Mouse (Mus musculus) forebrain, embryonic 11.5 days (tissue): ENCODE results near the gene Il17c. TPM values are rescaled to one million over a fixed set of nuclear protein-coding genes. Genes with fewer than 3 reads are reported as not detected.

Experiments
- ATAC-seq: fragments of 200-750 bp; cut with Nextera tagmentation; replicated peaks from 2 replicates; pipeline ENCODE4 v1.8.0; 2017; ENCODE audit warnings: moderate TSS enrichment; ENCODE audit not compliant: low FRiP score
- DNase-seq: peaks from one replicate; pipeline ENCODE4 v3.0.0-alpha.2; 2017; ENCODE audit warnings: low spot score
- H3K27ac ChIP-seq: fragments of 300-500 bp; sonication (generic); 2 replicates; pipeline ENCODE4 v1.5.1; 2014; ENCODE audit warnings: low read depth, low read length
- H3K27me3 ChIP-seq: fragments of 300-500 bp; sonication (generic); 2 replicates; pipeline ENCODE4 v1.6.1; 2014; ENCODE audit warnings: mild to moderate bottlenecking, low read length, mixed read lengths; ENCODE audit not compliant: control insufficient read depth, insufficient read depth
- H3K36me3 ChIP-seq: fragments of 300-500 bp; sonication (generic); 2 replicates; pipeline ENCODE4 v1.6.1; 2014; ENCODE audit warnings: mild to moderate bottlenecking, low read length, moderate library complexity, mixed read lengths; ENCODE audit not compliant: control insufficient read depth, insufficient read depth
- H3K4me1 ChIP-seq: fragments of 300-500 bp; sonication (generic); replicated peaks from 2 replicates; pipeline ENCODE4 v1.6.1; 2014; ENCODE audit warnings: low read length, mixed read lengths; ENCODE audit not compliant: control insufficient read depth, insufficient read depth
- H3K4me2 ChIP-seq: fragments of 300-500 bp; sonication (generic); 2 replicates; pipeline ENCODE4 v1.6.1; 2014; ENCODE audit warnings: low read depth, mild to moderate bottlenecking, low read length, moderate library complexity, mixed read lengths; ENCODE audit not compliant: severe bottlenecking
- H3K4me3 ChIP-seq: fragments of 300-500 bp; sonication (generic); 2 replicates; pipeline ENCODE4 v1.5.1; 2014; ENCODE audit warnings: low read depth, low read length
- H3K9ac ChIP-seq: fragments of 300-500 bp; sonication (generic); 2 replicates; pipeline ENCODE4 v1.6.1; 2014; ENCODE audit warnings: low read length
- H3K9me3 ChIP-seq: fragments of 300-500 bp; sonication (generic); 2 replicates; pipeline ENCODE4 v1.6.1; 2016; ENCODE audit warnings: low read length, mixed read lengths; ENCODE audit not compliant: control insufficient read depth
- WGBS: fragments of 180-500 bp; shearing (Covaris S2); extraction: QIAGEN DNeasy Blood & Tissue Kit; methylation state at CpG from one replicate; pipeline ENCODE4 v1.1.7; 2014; 5-methylcytosine and 5-hydroxymethylcytosine counted together
- microRNA-seq: library from miRNA; unstranded; fragments of <30 nt; microRNA quantifications from one replicate; pipeline ENCODE4, GENCODE M21; 2016; ENCODE audit not compliant: insufficient number of aligned reads
- polyA plus RNA-seq: library from polyadenylated mRNA; unstranded; fragments of >200 nt; fragmentation: Nextera tagmentation; extraction: Ambion mirVana; gene quantifications from 2 replicates; pipeline ENCODE4 v1.2.1, GENCODE M21; 2014

Il17c gene
- polyA plus RNA-seq, 1 experiment from 2014 or later: not detected

GRCm38 (mm10) chr8:122469965-122470364, 48.1 kb downstream of the Il17c start:
- no peaks in the 10 kb centered on the region for H3K27me3 ChIP-seq
- H3K9ac ChIP-seq: no peak overlapping the region
- no peak overlapping the region for H3K27ac ChIP-seq
- H3K36me3 ChIP-seq: no peaks in the 10 kb centered on the region
- DNase-seq (no peak), ATAC-seq (no peak)
- WGBS: 87% methylated on average over 10 of the region's 10 CpGs
- no peak overlapping the region for H3K4me2 ChIP-seq
- no peak overlapping the region for H3K4me3 ChIP-seq
- H3K4me1 ChIP-seq: peaks cover 5% of the 10 kb centered on the region
- no peaks in the 10 kb centered on the region for H3K9me3 ChIP-seq

- Histone ChIP-seq H3K4me3 (no peak overlapping the region), H3K9ac (no peak overlapping the region), H3K4me1 (peaks cover 7% of the 10 kb centered on the region), H3K4me2 (no peak overlapping the region), H3K27me3 (no peaks in the 10 kb centered on the region), H3K9me3 (no peaks in the 10 kb centered on the region), H3K36me3 (no peaks in the 10 kb centered on the region), H3K27ac (no peak overlapping the region)
- ATAC-seq (no peak), DNase-seq (no peak)
- 86% methylated on average over 5 of the region's 5 CpGs for WGBS
These were observed 48.9 kb downstream of the Il17c start for GRCm38 (mm10) chr8:122470691-122471090.

Small RNA genes lying within 50 kb of the gene (microRNA-seq; reads per million reads assigned to microRNA genes)
- not detected for gene Gm24366

Other genes starting within 250 kb of the Il17c start
- 1.4 and 2.1 TPM in 2 replicates for gene Zfpm1, start 139.9 kb upstream of the Il17c start, polyA plus RNA-seq
- gene Trhr2, start 61.3 kb upstream of the Il17c start, polyA plus RNA-seq: not detected in 2 replicates
- gene Zc3h18, start 45.4 kb upstream of the Il17c start, polyA plus RNA-seq: 54.8 and 57.4 TPM in 2 replicates
- 52.3 and 58.2 TPM in 2 replicates for gene Cyba, start 10.9 kb downstream of the Il17c start, polyA plus RNA-seq
- gene Mvd, start 21.4 kb downstream of the Il17c start, polyA plus RNA-seq: 47.4 and 50.3 TPM in 2 replicates
- gene Snai3, start 38.7 kb downstream of the Il17c start, polyA plus RNA-seq: 0.37 TPM in 1 of 2 replicates, not detected in the other
- gene Rnf166, start 54.0 kb downstream of the Il17c start, polyA plus RNA-seq: 31.2 and 36.0 TPM in 2 replicates
- 75.7 and 84.5 TPM in 2 replicates for gene Ctu2, start 54.1 kb downstream of the Il17c start, polyA plus RNA-seq
- 5.8 and 5.9 TPM in 2 replicates for gene Piezo1, start 129.3 kb downstream of the Il17c start, polyA plus RNA-seq
- 57.9 and 59.6 TPM in 2 replicates for gene Cdt1, start 146.0 kb downstream of the Il17c start, polyA plus RNA-seq
- 235 and 251 TPM in 2 replicates for gene Aprt, start 154.9 kb downstream of the Il17c start, polyA plus RNA-seq
- 4.5 and 5.8 TPM in 2 replicates for gene Galns, start 189.4 kb downstream of the Il17c start, polyA plus RNA-seq
- 39.3 and 49.9 TPM in 2 replicates for gene Trappc2l, start 189.6 kb downstream of the Il17c start, polyA plus RNA-seq
- gene Pabpn1l, start 200.7 kb downstream of the Il17c start, polyA plus RNA-seq: not detected in 2 replicates